Mouse (Mus musculus) liver, embryonic 14.5 days (tissue): Measurements from ENCODE around the gene Scyl2.

ENCODE experiments used
- CTCF ChIP-seq: IDR thresholded peaks from 2 replicates; pipeline ENCODE4 v1.5.1; 2016; ENCODE audit warnings: antibody characterized with exemption, low read depth, control low read depth
- EP300 ChIP-seq: IDR thresholded peaks from 2 replicates; pipeline ENCODE4 v1.6.1; 2016; ENCODE audit warnings: antibody characterized with exemption, low read depth

- no peak for TF ChIP-seq CTCF
- TF ChIP-seq EP300 = no peak
Observed at GRCm38 (mm10) chr10:89664977-89665645, 21.0 kb downstream of the Scyl2 start.
